Mouse (Mus musculus): ENCODE measurements around the gene Acap1. TPM values are rescaled to one million over a fixed set of nuclear protein-coding genes. Genes with fewer than 3 reads are reported as not detected.
A peak's percentile ranks its signal among the peaks of the same experiment; 100 is the strongest.
"Not testable (repeated sequence)": the region's sequence is repeated elsewhere in the genome, so short reads cannot be mapped to it uniquely, and the experiment has no call there.

The Acap1 gene
- polyA plus RNA-seq, 1 experiment from 2014 or later = 5.1 TPM

DNA sequence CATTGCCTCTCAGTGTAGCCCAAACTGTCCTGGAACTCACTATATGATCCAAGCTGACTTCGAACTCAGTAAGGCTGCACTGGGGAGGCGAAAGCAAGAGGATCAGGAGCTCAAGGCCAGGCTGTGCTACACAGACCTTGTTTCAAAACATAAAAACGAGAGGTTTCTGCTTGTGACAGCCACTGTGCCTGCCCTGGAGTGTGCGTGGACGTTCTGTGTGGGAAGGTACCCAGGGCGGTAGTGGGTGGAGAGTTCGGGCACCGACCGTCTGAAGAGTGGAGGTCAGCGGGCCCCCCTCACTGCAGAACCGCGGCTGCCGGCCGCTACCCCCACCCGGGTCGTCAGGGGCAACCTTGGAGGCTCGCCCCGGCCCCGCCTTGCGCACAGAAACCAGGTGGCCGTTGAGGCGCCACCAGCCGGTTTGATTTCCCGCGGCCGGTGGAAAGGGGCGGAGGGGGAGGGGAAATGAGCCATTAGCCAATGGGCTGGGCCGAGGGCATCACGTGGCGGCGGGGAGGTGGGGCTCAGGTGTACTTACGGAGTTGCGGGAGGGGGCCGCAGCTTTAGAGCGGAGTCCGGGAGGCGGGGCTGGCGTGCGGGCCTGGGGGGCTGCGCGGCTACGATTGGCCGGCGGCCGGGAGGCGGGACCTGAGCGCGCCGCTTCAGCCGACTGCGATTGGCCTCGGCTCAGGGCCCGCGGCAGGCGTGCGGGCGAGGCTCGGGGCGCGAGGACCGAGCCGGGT lies 40.0 kb upstream of the Acap1 start, which contains the start of gene Ybx2:
Gene Ybx2, plus strand, starts transcription at position 660 of the 743 bp plus-strand sequence.
- Histone ChIP-seq H3K36me3 (ENCODE audit: control insufficient read depth, insufficient read depth, low read length) (no peaks in the 10 kb centered on the region), H3K9me3 (replicated peaks; ENCODE audit: control insufficient read depth, low read length) (no peaks in the 10 kb centered on the region), H3K9ac (ENCODE audit: low read length) (peak within 1 kb of the TSS; percentile 72), H3K27me3 (ENCODE audit: control insufficient read depth, insufficient read depth, low read length) (no peaks in the 10 kb centered on the region; the same call in 1 of the 2 replicates), H3K4me2 (ENCODE audit: low read depth, low read length) (peak within 1 kb of the TSS; percentile 100), H3K27ac (ENCODE audit: low read length) (no peak within 1 kb of the TSS), H3K4me1 (ENCODE audit: control insufficient read depth, insufficient read depth, low read length) (peaks cover 27% of the 10 kb centered on the region), H3K4me3 (replicated peaks; ENCODE audit: low read length) (peak within 1 kb of the TSS; percentile 52)
- ATAC-seq (ENCODE audit: insufficient read depth, low FRiP score) = peak; percentile 88
- WGBS = 2% methylated on average over 54 of the region's 62 CpGs

DNA sequence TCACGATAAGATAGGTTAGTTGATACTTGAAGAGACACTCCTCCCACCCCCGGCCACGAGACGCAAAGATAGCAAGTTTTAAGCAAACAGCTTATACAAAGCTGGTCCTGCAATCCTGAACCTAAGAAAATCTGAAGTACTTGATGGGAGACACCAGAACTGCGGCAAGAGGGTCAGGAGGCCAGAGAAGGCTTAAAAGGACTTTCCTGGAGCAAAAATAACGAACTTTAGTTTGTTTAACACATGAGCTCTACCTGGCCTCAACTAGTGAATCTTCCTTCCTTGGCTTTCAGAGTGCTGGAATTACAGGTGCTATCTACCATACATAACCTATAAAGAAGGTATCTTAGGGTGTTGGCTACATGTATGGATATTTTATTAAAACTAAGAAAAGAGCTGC lies 39.3 kb upstream of the Acap1 start:
- 12% methylated on average over 6 of the region's 6 CpGs for WGBS
- ATAC-seq (ENCODE audit: insufficient read depth, low FRiP score) = no peak
- Histone ChIP-seq H3K9ac (ENCODE audit: low read length) (no peak overlapping the region), H3K4me3 (replicated peaks; ENCODE audit: low read length) (no peak overlapping the region), H3K4me1 (ENCODE audit: control insufficient read depth, insufficient read depth, low read length) (peaks cover 27% of the 10 kb centered on the region), H3K27me3 (ENCODE audit: control insufficient read depth, insufficient read depth, low read length) (no peaks in the 10 kb centered on the region; the same call in 1 of the 2 replicates), H3K9me3 (replicated peaks; ENCODE audit: control insufficient read depth, low read length) (no peaks in the 10 kb centered on the region), H3K36me3 (ENCODE audit: control insufficient read depth, insufficient read depth, low read length) (no peaks in the 10 kb centered on the region), H3K4me2 (ENCODE audit: low read depth, low read length) (peak overlapping the region; percentile 47), H3K27ac (ENCODE audit: low read length) (no peak overlapping the region)

DNA sequence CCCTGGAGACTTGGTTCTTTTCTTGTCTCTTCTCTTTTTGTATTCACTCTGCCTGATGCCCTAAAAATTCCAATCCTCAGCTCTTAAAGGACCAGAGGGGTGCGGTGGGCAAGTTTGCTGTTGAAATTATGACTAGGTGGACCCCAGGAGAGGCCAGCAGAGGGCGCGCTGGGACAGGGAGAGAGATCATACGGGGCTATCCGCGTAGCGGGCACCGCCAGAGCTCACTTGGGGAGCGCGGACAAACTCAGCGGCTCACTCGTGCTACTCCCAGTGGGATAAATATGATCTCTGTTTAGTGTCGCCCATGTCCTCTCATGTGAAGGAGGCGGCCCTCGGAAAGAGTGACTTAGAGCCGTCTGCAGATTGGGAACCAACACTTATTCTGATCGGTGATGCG lies 38.8 kb upstream of the Acap1 start:
- ATAC-seq (ENCODE audit: insufficient read depth, low FRiP score) = peak; percentile 46; the same call in 1 of the 2 replicates
- Histone ChIP-seq H3K9me3 (replicated peaks; ENCODE audit: control insufficient read depth, low read length) (no peaks in the 10 kb centered on the region), H3K4me3 (replicated peaks; ENCODE audit: low read length) (peak overlapping the region; percentile 20; the same call in 1 of the 2 replicates), H3K9ac (ENCODE audit: low read length) (no peak overlapping the region), H3K4me2 (ENCODE audit: low read depth, low read length) (peak overlapping the region; percentile 47), H3K27ac (ENCODE audit: low read length) (no peak overlapping the region), H3K27me3 (ENCODE audit: control insufficient read depth, insufficient read depth, low read length) (no peaks in the 10 kb centered on the region; the same call in 1 of the 2 replicates), H3K36me3 (ENCODE audit: control insufficient read depth, insufficient read depth, low read length) (no peaks in the 10 kb centered on the region), H3K4me1 (ENCODE audit: control insufficient read depth, insufficient read depth, low read length) (peaks cover 27% of the 10 kb centered on the region)
- WGBS = 1% methylated on average over 18 of the region's 18 CpGs

DNA sequence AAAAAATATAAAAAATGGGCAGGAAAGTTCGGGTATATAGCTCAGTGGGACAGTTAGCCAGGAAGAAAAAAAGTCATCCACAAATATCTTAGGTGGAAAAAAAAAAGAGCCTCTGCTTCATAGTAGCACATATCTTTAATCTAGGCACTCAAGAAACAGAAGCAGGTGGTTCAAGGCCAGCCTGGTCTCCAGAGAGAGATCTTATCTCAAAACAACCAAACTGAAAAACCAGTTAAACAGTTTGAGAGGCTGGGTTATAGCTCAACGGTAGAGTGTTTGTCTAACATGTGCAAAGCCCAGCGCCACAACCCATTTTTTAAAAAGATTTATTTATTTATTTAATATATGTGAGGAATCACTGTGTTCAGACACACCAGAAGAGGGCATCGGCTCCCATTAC lies 37.7 kb upstream of the Acap1 start:
- 61% methylated on average over 4 of the region's 4 CpGs for WGBS

DNA sequence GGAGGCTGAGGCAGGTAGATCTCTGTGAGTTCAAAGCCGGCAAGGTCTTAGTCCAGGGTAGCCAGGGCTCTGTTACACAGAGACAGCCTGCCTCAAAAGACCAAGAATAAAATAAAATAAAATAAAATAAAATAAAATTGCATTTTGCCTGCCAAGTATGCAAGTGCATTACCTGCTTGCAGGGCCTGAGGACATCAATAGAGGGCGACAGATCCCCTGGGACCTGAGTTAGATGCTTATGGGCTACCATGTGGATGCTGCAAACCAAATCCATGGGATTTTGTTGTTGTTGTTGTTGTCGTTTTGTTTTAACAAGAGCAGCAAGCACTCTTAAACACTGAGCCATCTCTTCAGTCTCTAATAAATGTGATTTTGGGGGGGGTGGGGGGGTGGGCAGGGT lies 36.9 kb upstream of the Acap1 start:
- peaks cover 24% of the 10 kb centered on the region for H3K4me1 ChIP-seq (ENCODE audit: control insufficient read depth, insufficient read depth, low read length)
- no peak overlapping the region for H3K9ac ChIP-seq (ENCODE audit: low read length)
- no peak overlapping the region for H3K4me2 ChIP-seq (ENCODE audit: low read depth, low read length)
- H3K4me3 ChIP-seq (replicated peaks; ENCODE audit: low read length) = no peak overlapping the region
- no peaks in the 10 kb centered on the region for H3K36me3 ChIP-seq (ENCODE audit: control insufficient read depth, insufficient read depth, low read length)
- no peaks in the 10 kb centered on the region for H3K27me3 ChIP-seq (ENCODE audit: control insufficient read depth, insufficient read depth, low read length)
- H3K9me3 ChIP-seq (replicated peaks; ENCODE audit: control insufficient read depth, low read length) = no peaks in the 10 kb centered on the region
- H3K27ac ChIP-seq (ENCODE audit: low read length) = no peak overlapping the region
- WGBS = 46% methylated on average over 3 of the region's 3 CpGs
- ATAC-seq (ENCODE audit: insufficient read depth, low FRiP score) = no peak

More for the DNA sequence above, 37.7 kb upstream of the Acap1 start:
- H3K27me3 ChIP-seq (ENCODE audit: control insufficient read depth, insufficient read depth, low read length) = no peaks in the 10 kb centered on the region; the same call in 1 of the 2 replicates
- H3K9me3 ChIP-seq (replicated peaks; ENCODE audit: control insufficient read depth, low read length) = no peaks in the 10 kb centered on the region
- H3K27ac ChIP-seq (ENCODE audit: low read length) = no peak overlapping the region
- no peak overlapping the region for H3K9ac ChIP-seq (ENCODE audit: low read length)
- H3K4me2 ChIP-seq (ENCODE audit: low read depth, low read length) = no peak overlapping the region
- no peak overlapping the region for H3K4me3 ChIP-seq (replicated peaks; ENCODE audit: low read length)
- no peaks in the 10 kb centered on the region for H3K36me3 ChIP-seq (ENCODE audit: control insufficient read depth, insufficient read depth, low read length)
- peaks cover 27% of the 10 kb centered on the region for H3K4me1 ChIP-seq (ENCODE audit: control insufficient read depth, insufficient read depth, low read length)
- no peak for ATAC-seq (ENCODE audit: insufficient read depth, low FRiP score)

DNA sequence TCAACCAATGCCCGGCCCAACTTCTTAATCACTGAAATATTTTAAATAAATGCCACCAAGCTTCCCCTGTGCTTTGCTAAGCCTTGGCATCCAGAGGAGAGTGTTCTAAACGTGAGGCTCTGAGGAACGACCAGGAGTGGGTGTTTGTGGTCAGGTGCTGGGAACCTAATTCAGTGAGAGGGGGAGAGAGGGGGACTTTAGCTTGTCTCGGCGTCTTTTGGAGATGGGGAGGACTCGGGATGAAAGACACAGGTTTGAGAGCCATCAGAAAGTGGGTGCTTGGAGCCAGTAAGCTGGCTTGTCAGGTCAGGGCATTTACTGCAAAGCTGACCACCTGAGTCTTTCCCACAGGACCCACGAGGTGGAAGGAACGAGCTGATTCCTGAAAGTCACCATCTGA lies 36.4 kb upstream of the Acap1 start:
- Histone ChIP-seq H3K9ac (ENCODE audit: low read length) (no peak overlapping the region), H3K27me3 (ENCODE audit: control insufficient read depth, insufficient read depth, low read length) (no peaks in the 10 kb centered on the region), H3K9me3 (replicated peaks; ENCODE audit: control insufficient read depth, low read length) (no peaks in the 10 kb centered on the region), H3K27ac (ENCODE audit: low read length) (no peak overlapping the region), H3K4me1 (ENCODE audit: control insufficient read depth, insufficient read depth, low read length) (peaks cover 19% of the 10 kb centered on the region), H3K4me3 (replicated peaks; ENCODE audit: low read length) (no peak overlapping the region), H3K36me3 (ENCODE audit: control insufficient read depth, insufficient read depth, low read length) (no peaks in the 10 kb centered on the region), H3K4me2 (ENCODE audit: low read depth, low read length) (no peak overlapping the region)
- WGBS = 64% methylated on average over 8 of the region's 8 CpGs
- no peak for ATAC-seq (ENCODE audit: insufficient read depth, low FRiP score)

DNA sequence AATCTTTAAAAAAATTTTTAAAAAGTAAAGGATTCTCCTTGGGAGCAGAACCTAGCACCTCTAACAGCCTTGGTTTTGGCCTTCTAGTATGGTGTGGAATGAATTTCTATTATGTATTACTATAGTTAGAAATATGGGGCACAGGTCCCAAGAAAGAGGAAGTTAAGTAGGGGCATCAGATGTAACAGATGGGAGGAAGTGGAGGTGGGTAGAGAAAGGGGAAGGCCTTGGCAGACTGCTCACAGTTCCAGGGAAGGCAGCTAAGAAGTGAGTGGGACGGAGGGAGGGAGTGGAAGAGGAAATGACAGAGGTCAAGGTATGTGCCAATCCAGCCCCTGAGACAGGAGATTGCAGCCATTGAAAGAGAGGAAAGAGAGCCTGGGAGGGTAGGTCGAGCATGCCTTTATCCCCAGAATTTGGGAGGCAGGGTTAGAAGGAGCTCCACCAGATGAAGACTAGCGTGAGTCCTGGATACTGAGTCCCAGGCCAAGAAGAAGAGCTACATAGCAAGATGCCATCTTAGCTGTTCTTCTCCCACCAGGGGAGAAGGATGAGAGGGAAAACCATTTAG lies 35.7 kb upstream of the Acap1 start:
- H3K27me3 ChIP-seq (ENCODE audit: control insufficient read depth, insufficient read depth, low read length) = no peaks in the 10 kb centered on the region
- 76% methylated on average over 3 of the region's 3 CpGs for WGBS
- H3K9me3 ChIP-seq (replicated peaks; ENCODE audit: control insufficient read depth, low read length) = no peaks in the 10 kb centered on the region
- H3K27ac ChIP-seq (ENCODE audit: low read length) = no peak overlapping the region
- ATAC-seq (ENCODE audit: insufficient read depth, low FRiP score) = no peak
- H3K9ac ChIP-seq (ENCODE audit: low read length) = no peak overlapping the region
- H3K4me1 ChIP-seq (ENCODE audit: control insufficient read depth, insufficient read depth, low read length) = peaks cover 12% of the 10 kb centered on the region
- no peak overlapping the region for H3K4me3 ChIP-seq (replicated peaks; ENCODE audit: low read length)
- no peaks in the 10 kb centered on the region for H3K36me3 ChIP-seq (ENCODE audit: control insufficient read depth, insufficient read depth, low read length)
- H3K4me2 ChIP-seq (ENCODE audit: low read depth, low read length) = no peak overlapping the region

DNA sequence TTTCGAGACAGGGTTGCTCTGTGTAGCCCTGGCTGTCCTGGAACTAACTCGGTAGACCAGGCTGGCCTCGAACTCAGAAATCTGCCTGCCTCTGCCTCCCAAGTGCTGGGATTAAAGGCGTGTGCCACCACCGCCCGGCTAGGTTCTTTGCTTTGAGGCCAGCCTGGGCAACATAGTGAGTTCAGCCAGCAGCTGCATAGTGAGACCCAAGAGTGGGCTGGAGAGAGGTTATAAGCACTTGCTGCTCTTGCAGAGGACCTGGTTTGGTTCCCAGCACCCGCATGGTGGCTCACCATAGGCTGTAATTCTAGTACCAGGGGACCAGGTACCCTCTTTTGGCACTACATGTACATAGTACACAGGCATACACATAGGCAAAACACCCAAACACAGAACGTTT lies 34.8 kb upstream of the Acap1 start:
- H3K27ac ChIP-seq (ENCODE audit: low read length); ATAC-seq (ENCODE audit: insufficient read depth, low FRiP score); H3K4me1 ChIP-seq (ENCODE audit: control insufficient read depth, insufficient read depth, low read length); H3K27me3 ChIP-seq (ENCODE audit: control insufficient read depth, insufficient read depth, low read length); H3K36me3 ChIP-seq (ENCODE audit: control insufficient read depth, insufficient read depth, low read length); H3K4me2 ChIP-seq (ENCODE audit: low read depth, low read length); H3K9ac ChIP-seq (ENCODE audit: low read length); H3K9me3 ChIP-seq (replicated peaks; ENCODE audit: control insufficient read depth, low read length); H3K4me3 ChIP-seq (replicated peaks; ENCODE audit: low read length): not testable (repeated sequence)
- WGBS = 85% methylated on average over 8 of the region's 8 CpGs

DNA sequence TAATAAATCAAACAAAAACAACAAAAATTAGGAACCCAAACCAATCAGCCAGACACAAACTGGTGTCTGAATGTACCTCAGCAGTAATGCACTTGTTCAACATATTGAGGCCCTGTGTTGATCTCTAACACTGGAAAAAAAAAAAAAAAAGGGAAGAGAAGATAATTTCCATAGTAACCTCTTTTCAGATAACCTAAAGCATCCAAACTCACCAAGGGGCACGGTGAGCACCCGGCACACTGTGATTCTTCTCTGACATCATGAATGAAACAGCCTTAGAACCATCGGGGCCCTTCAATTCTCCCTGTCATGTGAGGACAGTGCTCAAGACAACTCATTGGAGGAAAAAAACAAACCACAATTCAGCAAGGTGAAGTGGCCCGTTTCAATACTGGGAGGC lies 34.4 kb upstream of the Acap1 start:
- Histone ChIP-seq H3K27ac (ENCODE audit: low read length) (no peak overlapping the region), H3K9me3 (replicated peaks; ENCODE audit: control insufficient read depth, low read length) (no peaks in the 10 kb centered on the region), H3K27me3 (ENCODE audit: control insufficient read depth, insufficient read depth, low read length) (no peaks in the 10 kb centered on the region), H3K4me1 (ENCODE audit: control insufficient read depth, insufficient read depth, low read length) (0 out of 2 replicates have a peak, but pooled peaks cover 3% of the 10 kb centered on the region), H3K4me3 (replicated peaks; ENCODE audit: low read length) (no peak overlapping the region), H3K9ac (ENCODE audit: low read length) (no peak overlapping the region), H3K36me3 (ENCODE audit: control insufficient read depth, insufficient read depth, low read length) (no peaks in the 10 kb centered on the region), H3K4me2 (ENCODE audit: low read depth, low read length) (no peak overlapping the region)
- ATAC-seq (ENCODE audit: insufficient read depth, low FRiP score) = no peak
- WGBS = 29% methylated on average over 4 of the region's 4 CpGs
